Mouse (Mus musculus): ENCODE data around the gene Exoc3. TPM values are rescaled to one million over a fixed set of nuclear protein-coding genes. Genes with fewer than 3 reads are reported as not detected.

The Exoc3 gene
- polyA plus RNA-seq, 1 experiment from 2014 or later = 89.2 TPM

DNA sequence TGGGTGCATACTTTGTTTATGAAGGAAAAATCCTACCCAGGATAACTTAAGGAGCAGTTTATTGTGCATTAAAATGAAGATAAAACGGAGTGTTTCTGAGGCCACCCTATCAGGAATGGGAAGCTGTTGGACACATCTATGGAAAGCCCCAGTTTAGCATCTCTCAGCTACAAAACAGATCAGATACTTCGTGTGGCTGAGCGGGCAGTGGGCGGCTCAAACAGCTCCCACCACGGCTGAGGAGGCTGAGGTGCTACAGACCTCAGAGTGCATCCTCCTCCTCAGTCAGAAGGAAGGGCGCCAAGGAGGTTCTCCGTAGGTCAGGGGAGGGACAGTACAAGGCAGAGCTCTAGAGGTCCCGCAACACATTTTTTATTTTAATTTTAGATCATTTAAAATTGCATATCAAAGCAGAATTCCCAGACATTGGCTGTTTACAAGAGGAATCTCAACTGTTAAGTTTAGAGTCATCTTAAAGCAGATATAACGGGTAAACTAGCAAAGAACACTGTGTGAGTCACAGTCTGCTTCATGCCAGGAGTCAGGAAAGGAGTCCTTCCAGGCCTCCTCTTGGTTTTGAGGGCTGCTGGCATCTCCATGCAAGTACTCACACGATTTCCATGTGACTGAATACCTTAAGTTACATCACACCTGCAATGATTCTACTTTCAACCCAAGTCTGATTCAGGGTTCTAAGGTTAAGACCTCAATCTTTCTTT, 38.9 kb downstream of the Exoc3 start:
- Histone ChIP-seq H3K27me3 (no peaks in the 10 kb centered on the region), H3K4me2 (replicated peaks) (no peak overlapping the region), H3K4me1 (peaks cover 11% of the 10 kb centered on the region; the same call in 1 of the 2 replicates), H3K4me3 (no peak overlapping the region), H3K9ac (replicated peaks) (no peak overlapping the region), H3K27ac (replicated peaks) (no peak overlapping the region), H3K36me3 (peaks cover 44% of the 10 kb centered on the region), H3K9me3 (no peaks in the 10 kb centered on the region)
- no peak for ATAC-seq (ENCODE audit: low FRiP score, low read depth)
- WGBS = 88% methylated on average over 10 of the region's 10 CpGs

GRCm38 (mm10) chr13:74167492-74167891, 41.0 kb downstream of the Exoc3 start:
- no peak for ATAC-seq (ENCODE audit: low FRiP score, low read depth)
- 89% methylated on average over 2 of the region's 2 CpGs for WGBS
- Histone ChIP-seq H3K9ac (replicated peaks) (no peak overlapping the region), H3K9me3 (no peaks in the 10 kb centered on the region), H3K4me1 (peaks cover 11% of the 10 kb centered on the region; the same call in 1 of the 2 replicates), H3K36me3 (peaks cover 28% of the 10 kb centered on the region), H3K4me3 (no peak overlapping the region), H3K27ac (replicated peaks) (no peak overlapping the region), H3K4me2 (replicated peaks) (no peak overlapping the region), H3K27me3 (no peaks in the 10 kb centered on the region)

- Histone ChIP-seq H3K27ac (replicated peaks) (no peak overlapping the region), H3K9ac (replicated peaks) (peak overlapping the region; percentile 54), H3K4me3 (peak overlapping the region; percentile 49), H3K4me2 (replicated peaks) (peak overlapping the region; percentile 62), H3K27me3 (no peaks in the 10 kb centered on the region), H3K4me1 (peaks cover 11% of the 10 kb centered on the region; the same call in 1 of the 2 replicates), H3K9me3 (no peaks in the 10 kb centered on the region), H3K36me3 (peaks cover 25% of the 10 kb centered on the region)
- peak; percentile 60 for ATAC-seq (ENCODE audit: low FRiP score, low read depth)
- WGBS = 17% methylated on average over 9 of the region's 9 CpGs
These were observed 41.5 kb downstream of the Exoc3 start for GRCm38 (mm10) chr13:74167057-74167413.

- peak overlapping the region; percentile 49 for H3K4me3 ChIP-seq
- H3K27ac ChIP-seq (replicated peaks) = no peak overlapping the region
- H3K36me3 ChIP-seq = peaks cover 19% of the 10 kb centered on the region
- no peaks in the 10 kb centered on the region for H3K9me3 ChIP-seq
- no peaks in the 10 kb centered on the region for H3K27me3 ChIP-seq
- 10% methylated on average over 19 of the region's 19 CpGs for WGBS
- H3K9ac ChIP-seq (replicated peaks) = peak overlapping the region; percentile 54
- peak overlapping the region; percentile 62 for H3K4me2 ChIP-seq (replicated peaks)
- ATAC-seq (ENCODE audit: low FRiP score, low read depth) = peak; percentile 77
- peaks cover 11% of the 10 kb centered on the region; the same call in 1 of the 2 replicates for H3K4me1 ChIP-seq
These were observed 42.0 kb downstream of the Exoc3 start for GRCm38 (mm10) chr13:74166348-74167056.

DNA sequence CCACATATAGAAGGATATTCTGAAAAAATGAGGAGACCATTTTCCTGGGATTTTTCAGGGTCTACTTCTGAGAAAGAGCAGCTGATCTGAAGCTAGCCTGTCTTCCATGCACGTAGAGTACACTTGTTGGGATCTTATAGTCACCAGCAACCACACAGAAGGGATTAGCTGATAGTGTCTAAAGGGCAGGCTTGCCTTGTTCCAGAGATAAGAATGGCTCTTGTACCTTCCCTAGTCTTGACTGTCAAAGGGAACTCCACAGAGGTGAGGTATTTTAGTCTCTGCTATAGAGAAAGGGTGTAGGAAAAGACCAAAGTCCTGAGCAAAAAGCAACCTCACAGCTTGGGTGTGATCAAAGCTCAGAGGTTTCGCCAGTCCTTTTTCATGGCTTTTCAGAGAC, 61.2 kb downstream of the Exoc3 start:
- H3K9me3 ChIP-seq = no peaks in the 10 kb centered on the region
- ATAC-seq (ENCODE audit: low FRiP score, low read depth) = no peak
- no peak overlapping the region for H3K4me3 ChIP-seq
- no peak overlapping the region for H3K9ac ChIP-seq (replicated peaks)
- WGBS = 78% methylated on average over 2 of the region's 2 CpGs
- H3K36me3 ChIP-seq = no peaks in the 10 kb centered on the region
- no peaks in the 10 kb centered on the region for H3K4me1 ChIP-seq
- H3K27ac ChIP-seq (replicated peaks) = no peak overlapping the region
- no peak overlapping the region for H3K4me2 ChIP-seq (replicated peaks)
- no peaks in the 10 kb centered on the region for H3K27me3 ChIP-seq

DNA sequence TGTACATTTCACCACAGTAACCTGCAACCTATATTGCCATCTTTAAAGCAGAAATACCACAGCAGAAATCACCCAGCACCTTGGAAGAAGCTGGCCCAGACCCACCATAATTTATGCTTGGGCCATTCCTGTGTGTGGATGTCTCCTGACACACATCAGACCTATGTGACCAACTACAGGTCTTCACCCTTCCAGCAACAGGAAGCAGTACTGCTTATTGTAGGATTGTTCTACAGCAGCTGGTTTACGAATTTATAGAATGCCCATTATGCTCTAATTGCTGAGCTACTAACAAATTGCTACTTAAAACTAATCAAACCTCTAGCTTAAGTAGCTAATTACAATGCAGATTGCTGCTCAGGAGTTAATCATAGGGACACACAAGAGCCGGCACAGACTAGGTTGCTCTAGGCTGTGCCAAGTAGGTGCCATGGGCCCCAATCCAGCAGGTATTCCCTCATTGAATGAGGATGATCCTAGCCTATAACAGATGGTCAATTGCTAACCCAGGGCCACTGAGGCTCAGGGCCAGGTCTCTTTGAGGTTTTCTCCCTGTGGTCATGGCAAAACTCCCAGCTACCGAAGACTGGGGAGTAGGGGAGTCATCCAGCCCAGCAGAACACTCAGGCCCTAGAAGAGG, 62.4 kb downstream of the Exoc3 start:
- H3K4me1 ChIP-seq = no peaks in the 10 kb centered on the region
- H3K27ac ChIP-seq (replicated peaks) = no peak overlapping the region
- 81% methylated on average over 3 of the region's 3 CpGs for WGBS
- H3K4me3 ChIP-seq = no peak overlapping the region
- no peaks in the 10 kb centered on the region for H3K36me3 ChIP-seq
- no peaks in the 10 kb centered on the region for H3K9me3 ChIP-seq
- no peaks in the 10 kb centered on the region for H3K27me3 ChIP-seq
- H3K9ac ChIP-seq (replicated peaks) = no peak overlapping the region
- no peak for ATAC-seq (ENCODE audit: low FRiP score, low read depth)
- no peak overlapping the region for H3K4me2 ChIP-seq (replicated peaks)

DNA sequence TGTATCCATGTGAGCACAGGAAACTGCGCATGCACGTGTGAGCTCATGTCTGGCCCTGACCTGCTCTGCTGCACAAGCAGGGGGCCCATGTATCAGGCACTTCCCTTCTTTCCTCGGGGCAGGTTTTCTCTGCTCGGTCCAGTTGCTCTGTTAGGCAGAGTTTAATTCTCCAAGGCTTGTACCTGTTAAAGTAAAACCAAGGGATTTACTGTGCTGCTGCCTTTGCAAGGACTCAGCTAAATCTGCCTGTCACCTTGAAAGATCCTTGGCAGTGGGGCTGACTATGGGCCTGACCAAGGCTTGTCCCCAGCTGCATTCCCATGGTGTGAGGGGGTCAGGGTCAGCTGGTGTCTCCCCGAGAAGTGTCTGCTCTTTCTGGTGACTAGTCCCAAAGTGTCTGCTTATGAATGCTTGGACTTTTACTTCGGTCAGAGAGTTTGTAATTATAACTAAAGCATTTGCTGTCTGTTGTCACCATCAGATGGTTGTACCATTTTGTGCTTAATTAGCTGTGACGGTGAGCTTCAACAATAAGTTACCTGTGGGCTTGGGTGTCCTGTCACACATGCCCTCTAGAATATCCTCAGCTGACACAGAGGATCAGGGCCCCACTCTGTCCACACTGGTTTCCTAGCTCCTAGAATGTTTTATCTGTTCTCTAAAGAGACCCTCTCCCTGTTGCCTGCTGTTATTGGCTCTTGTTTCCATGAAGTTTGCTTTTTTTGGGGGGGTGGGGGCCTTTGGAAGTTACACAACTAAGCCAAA, 64.2 kb downstream of the Exoc3 start:
- Histone ChIP-seq H3K27ac (replicated peaks) (no peak overlapping the region), H3K4me2 (replicated peaks) (no peak overlapping the region), H3K4me3 (no peak overlapping the region), H3K36me3 (no peaks in the 10 kb centered on the region), H3K9ac (replicated peaks) (no peak overlapping the region), H3K4me1 (no peaks in the 10 kb centered on the region), H3K27me3 (no peaks in the 10 kb centered on the region), H3K9me3 (no peaks in the 10 kb centered on the region)
- 83% methylated on average over 7 of the region's 7 CpGs for WGBS
- no peak for ATAC-seq (ENCODE audit: low FRiP score, low read depth)

DNA sequence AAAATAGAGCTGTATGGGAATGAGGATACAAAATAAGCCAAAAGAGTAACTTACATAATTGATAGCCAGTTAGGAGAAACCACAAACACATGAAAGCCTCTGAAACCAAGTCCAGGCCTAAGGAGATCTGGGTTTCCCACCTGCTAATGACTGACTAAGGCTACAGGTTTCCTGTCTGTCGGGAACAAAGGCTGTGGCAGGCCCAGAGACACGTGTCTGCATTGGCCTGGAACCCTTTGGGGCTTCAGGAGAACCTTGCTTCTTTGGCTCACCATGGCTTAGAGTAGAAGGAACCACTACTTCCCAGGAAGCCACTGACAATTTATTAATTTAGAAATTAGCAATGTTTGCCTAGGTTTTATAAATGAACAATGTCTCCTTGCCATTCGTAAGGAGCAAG, 65.2 kb downstream of the Exoc3 start:
- Histone ChIP-seq H3K27ac (replicated peaks) (no peak overlapping the region), H3K4me2 (replicated peaks) (no peak overlapping the region), H3K9ac (replicated peaks) (no peak overlapping the region), H3K4me3 (no peak overlapping the region), H3K4me1 (no peaks in the 10 kb centered on the region), H3K36me3 (no peaks in the 10 kb centered on the region), H3K27me3 (no peaks in the 10 kb centered on the region), H3K9me3 (no peaks in the 10 kb centered on the region)
- ATAC-seq (ENCODE audit: low FRiP score, low read depth) = no peak
- WGBS = 74% methylated on average over 3 of the region's 3 CpGs

GRCm38 (mm10) chr13:74140793-74141192, 67.7 kb downstream of the Exoc3 start:
- no peak for ATAC-seq (ENCODE audit: low FRiP score, low read depth)
- 90% methylated on average over 6 of the region's 6 CpGs for WGBS
- Histone ChIP-seq H3K4me3 (no peak overlapping the region), H3K4me2 (replicated peaks) (no peak overlapping the region), H3K27me3 (no peaks in the 10 kb centered on the region), H3K27ac (replicated peaks) (no peak overlapping the region), H3K9ac (replicated peaks) (no peak overlapping the region), H3K4me1 (no peaks in the 10 kb centered on the region), H3K36me3 (no peaks in the 10 kb centered on the region), H3K9me3 (no peaks in the 10 kb centered on the region)

GRCm38 (mm10) chr13:74138906-74139647, 69.5 kb downstream of the Exoc3 start:
- Histone ChIP-seq H3K4me3 (no peak overlapping the region), H3K9me3 (no peaks in the 10 kb centered on the region), H3K4me1 (no peaks in the 10 kb centered on the region), H3K36me3 (no peaks in the 10 kb centered on the region), H3K4me2 (replicated peaks) (no peak overlapping the region), H3K27ac (replicated peaks) (no peak overlapping the region), H3K9ac (replicated peaks) (no peak overlapping the region), H3K27me3 (no peaks in the 10 kb centered on the region)
- WGBS = 87% methylated on average over 7 of the region's 7 CpGs
- no peak for ATAC-seq (ENCODE audit: low FRiP score, low read depth)

GRCm38 (mm10) chr13:74129909-74130308, 78.6 kb downstream of the Exoc3 start:
- Histone ChIP-seq H3K9me3 (no peaks in the 10 kb centered on the region), H3K27me3 (no peaks in the 10 kb centered on the region), H3K4me3 (no peak overlapping the region), H3K9ac (replicated peaks) (no peak overlapping the region), H3K4me1 (no peaks in the 10 kb centered on the region), H3K36me3 (no peaks in the 10 kb centered on the region), H3K27ac (replicated peaks) (no peak overlapping the region), H3K4me2 (replicated peaks) (no peak overlapping the region)
- WGBS = 87% methylated on average over 6 of the region's 6 CpGs
- no peak for ATAC-seq (ENCODE audit: low FRiP score, low read depth)

All from midbrain, embryonic 12.5 days (tissue).